Mouse (Mus musculus): ENCODE measurements at regions not wholly inside any gene's neighbourhood (a gene's known extent, or its start where the extent isn't known, plus 50 kb on each side); places are given as distances from the start of the nearest gene placed in this dataset.
A peak's percentile ranks its signal among the peaks of the same experiment; 100 is the strongest.

DNA sequence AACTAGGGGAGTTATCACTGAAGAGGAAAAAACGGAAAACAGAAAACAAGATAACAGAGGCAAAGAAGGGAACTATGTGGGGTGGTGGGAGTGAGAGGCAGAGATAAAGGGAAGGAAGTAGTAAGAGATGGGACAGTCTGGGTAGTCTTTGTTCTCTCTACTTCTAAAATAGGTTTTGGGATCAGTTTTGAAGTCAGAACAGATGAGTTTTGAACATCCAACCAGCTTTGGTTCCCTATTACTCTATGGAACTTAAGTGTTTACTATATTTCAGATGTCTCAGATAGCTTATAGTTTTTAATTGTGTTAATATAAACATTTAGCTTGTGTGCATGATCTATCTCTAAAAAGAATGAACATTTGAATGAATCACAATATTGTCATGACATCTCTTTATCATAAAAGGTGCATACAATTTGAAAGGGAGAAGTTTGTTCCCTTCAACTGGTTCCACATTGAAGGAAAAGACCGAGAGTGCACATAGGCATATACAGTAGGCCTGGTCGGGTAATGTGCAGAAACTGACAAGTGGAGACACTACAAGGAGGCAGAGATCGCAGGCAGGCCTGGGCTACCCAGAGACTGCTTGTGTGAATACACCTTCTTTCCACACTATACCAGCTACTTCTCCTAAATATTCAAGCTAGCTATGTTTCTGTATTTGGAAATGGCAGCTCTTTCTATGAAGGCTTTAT lies 335.8 kb downstream of the Pdha2 start:
- DNase-seq (ENCODE audit: extremely low read depth): no peak
- Histone ChIP-seq H3K27ac (ENCODE audit: insufficient read depth, low read depth) (no peak overlapping the region), H3K4me3 (replicated peaks in 1 of 3; ENCODE audit: low read depth in 2 of 3, low read length in 2 of 3, poor library complexity in 1 of 3) (no peak overlapping the region), H3K79me2 (replicated peaks; ENCODE audit: control insufficient read depth, extremely low read depth, insufficient read depth, poor library complexity, severe bottlenecking) (no peaks in the 10 kb centered on the region), H3K4me1 (ENCODE audit: control insufficient read depth in 1 of 2, insufficient read depth in 2 of 2) (peaks cover 2% of the 10 kb centered on the region in 2 experiments; a peak in 1 of 4 replicates), H3K9ac (ENCODE audit: insufficient read depth, low read depth) (no peak overlapping the region), H3K27me3 (replicated peaks) (no peaks in the 10 kb centered on the region), H3K4me2 (ENCODE audit: insufficient read depth, low read depth, poor library complexity, severe bottlenecking) (peak overlapping the region; percentile 7; the same call in 1 of the 2 replicates), H3K36me3 (replicated peaks in 1 of 2; ENCODE audit: control insufficient read depth in 1 of 2, insufficient read depth in 1 of 2, low read length in 1 of 2) (no peaks in the 10 kb centered on the region), H3K9me3 (replicated peaks; ENCODE audit: low read length) (no peaks in the 10 kb centered on the region)
- in situ Hi-C loops (cut with MboI; ENCODE audit: low pct_ligation_motif_present, low pct_unique_long_range_greater_than_20kb, low sequenced_read_pairs): no loop called here
- dilution Hi-C loops (cut with MboI; ENCODE audit: extremely low pct_ligation_motif_present, extremely low pct_unique_long_range_greater_than_20kb, low sequenced_read_pairs): no loop called here
- TF ChIP-seq CHD1 (IDR thresholded peaks at IDR 0.05; ENCODE audit: low read depth, low read length) (no peak), NRF1 (IDR thresholded peaks at IDR 0.05; ENCODE audit: low read depth, low read length) (no peak), MYC (IDR thresholded peaks at IDR 0.05; ENCODE audit: low read depth, low read length) (no peak), EP300 (IDR thresholded peaks at IDR 0.05; ENCODE audit: low read length) (no peak), E2F4 (IDR thresholded peaks at IDR 0.05; ENCODE audit: insufficient replicate concordance, low read depth, low read length) (no peak), ELF1 (IDR thresholded peaks at IDR 0.05; ENCODE audit: low read depth, low read length) (no peak), ZKSCAN1 (IDR thresholded peaks at IDR 0.05; ENCODE audit: borderline replicate concordance, low read depth, low read length) (no peak), ZC3H11A (IDR thresholded peaks at IDR 0.05; ENCODE audit: low read depth, low read length) (no peak), POLR2AphosphoS2 (IDR thresholded peaks at IDR 0.05; ENCODE audit: low read depth, low read length) (no peak), GABPA (IDR thresholded peaks at IDR 0.05; ENCODE audit: insufficient replicate concordance, low read depth, low read length) (no peak)

DNA sequence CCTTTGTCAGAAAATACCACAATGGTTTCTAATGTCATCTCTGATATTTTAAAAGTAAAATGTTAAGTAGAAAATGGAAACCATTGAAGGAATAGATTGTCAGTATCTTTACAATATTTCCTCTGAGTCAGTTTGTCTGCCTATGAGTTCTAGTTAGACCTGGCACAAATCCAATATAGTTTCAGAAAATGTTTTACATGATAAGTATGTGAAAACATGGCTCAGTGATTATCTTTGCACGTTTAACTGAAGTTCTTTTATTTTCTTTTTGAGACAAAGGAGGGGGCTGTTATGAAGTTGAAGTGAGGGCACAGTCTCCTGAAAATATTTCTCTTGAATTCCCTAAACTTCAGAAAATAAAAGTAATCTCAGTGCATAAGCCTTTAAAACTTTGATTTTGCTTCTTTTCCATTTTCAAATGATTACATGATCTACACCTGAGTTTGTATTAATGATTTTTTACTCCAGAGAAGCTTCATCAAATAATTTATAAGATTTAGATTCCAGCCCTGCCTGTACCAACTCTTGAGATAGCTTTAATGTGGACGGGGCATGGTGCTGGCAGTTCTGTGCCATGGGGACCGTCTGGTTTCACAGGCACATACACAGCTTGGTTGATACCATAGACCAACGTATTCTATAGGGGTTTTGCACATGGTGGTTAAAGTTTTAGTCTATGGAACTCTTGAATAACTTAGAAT lies 336.5 kb downstream of the Pdha2 start:
- Histone ChIP-seq H3K4me1 (ENCODE audit: control insufficient read depth in 1 of 2, insufficient read depth in 2 of 2) (peaks cover 2% of the 10 kb centered on the region in 2 experiments; a peak in 1 of 4 replicates), H3K4me3 (replicated peaks in 1 of 3; ENCODE audit: low read depth in 2 of 3, low read length in 2 of 3, poor library complexity in 1 of 3) (no peak overlapping the region), H3K36me3 (replicated peaks in 1 of 2; ENCODE audit: control insufficient read depth in 1 of 2, insufficient read depth in 1 of 2, low read length in 1 of 2) (no peaks in the 10 kb centered on the region), H3K9me3 (replicated peaks; ENCODE audit: low read length) (no peaks in the 10 kb centered on the region), H3K4me2 (ENCODE audit: insufficient read depth, low read depth, poor library complexity, severe bottlenecking) (no peak overlapping the region), H3K27me3 (replicated peaks) (no peaks in the 10 kb centered on the region), H3K27ac (ENCODE audit: insufficient read depth, low read depth) (no peak overlapping the region), H3K79me2 (replicated peaks; ENCODE audit: control insufficient read depth, extremely low read depth, insufficient read depth, poor library complexity, severe bottlenecking) (no peaks in the 10 kb centered on the region), H3K9ac (ENCODE audit: insufficient read depth, low read depth) (no peak overlapping the region)
- no peak for DNase-seq (ENCODE audit: extremely low read depth)
- dilution Hi-C loops (cut with MboI; ENCODE audit: extremely low pct_ligation_motif_present, extremely low pct_unique_long_range_greater_than_20kb, low sequenced_read_pairs): no loop called here
- in situ Hi-C loops (cut with MboI; ENCODE audit: low pct_ligation_motif_present, low pct_unique_long_range_greater_than_20kb, low sequenced_read_pairs): no loop called here
- TF ChIP-seq ETS1 (conservative IDR thresholded peaks at IDR 0.05; ENCODE audit: low read depth, low read length) (no peak), PAX5 (IDR thresholded peaks at IDR 0.05; ENCODE audit: low read length) (no peak), IRF4 (IDR thresholded peaks at IDR 0.05; ENCODE audit: low read depth, low read length) (no peak), RCOR1 (conservative IDR thresholded peaks at IDR 0.05; ENCODE audit: low read depth, low read length) (no peak), E2F4 (IDR thresholded peaks at IDR 0.05; ENCODE audit: insufficient replicate concordance, low read depth, low read length) (no peak)

All from CH12.LX (cell line).